Mouse (Mus musculus): Measurements from ENCODE around the gene Krt90. TPM values are rescaled to one million over a fixed set of nuclear protein-coding genes. Genes with fewer than 3 reads are reported as not detected.
"Not testable (repeated sequence)": the region's sequence is repeated elsewhere in the genome, so short reads cannot be mapped to it uniquely, and the experiment has no call there.

Krt90 gene
- total RNA-seq, 4 experiments from 2014 or later, result not detected

GRCm38 (mm10) chr15:101519792-101520191 lies 43.0 kb downstream of the Krt90 start:
- peak; percentile 40 to 71 for DNase-seq (ENCODE audit: low spot score in 2 of 2)

- not testable (repeated sequence) for DNase-seq (ENCODE audit: low spot score in 2 of 2)
These were observed 45.6 kb downstream of the Krt90 start, which contains the start of gene Gm49425 for GRCm38 (mm10) chr15:101517161-101517560. Gene Gm49425, minus strand, starts transcription at chr15:101517261.

- no peak for DNase-seq (ENCODE audit: low spot score in 2 of 2)
These were observed 54.5 kb downstream of the Krt90 start for GRCm38 (mm10) chr15:101508247-101508646.

GRCm38 (mm10) chr15:101506896-101507758 lies 55.6 kb downstream of the Krt90 start:
- DNase-seq (ENCODE audit: low spot score in 2 of 2), result no peak

Small RNA genes lying within 50 kb of the gene (microRNA-seq; reads per million reads assigned to microRNA genes)
- 0 reads per million in 2 experiments for gene Gm44393
- 0 reads per million in 2 experiments for gene Gm44460

Other genes with a start within 250 kb of the Krt90 start
- gene Krt80, start 192.8 kb downstream of the Krt90 start, total RNA-seq (2022), result 1 to 10 TPM; 3.4 to 5.1 (median 4.2) TPM
- under 1 TPM in 3 of 4 experiments, not detected in 1; 0.15 to 0.65 (median 0.19) TPM for gene Krt7, start 151.9 kb downstream of the Krt90 start, total RNA-seq (2022)
- under 1 TPM in 1 of 4 experiments, not detected in 3; 0.21 TPM for gene Krt87, start 124.1 kb downstream of the Krt90 start, total RNA-seq (2022)
- not detected for gene Krt88, start 115.2 kb downstream of the Krt90 start, total RNA-seq (2022)
- gene Krt81, start 99.2 kb downstream of the Krt90 start, total RNA-seq (2022), result not detected
- gene Krt86, start 89.5 kb downstream of the Krt90 start, total RNA-seq (2022), result not detected
- gene Krt83, start 71.4 kb downstream of the Krt90 start, total RNA-seq (2022), result not detected
- not detected for gene Gm49425, start 45.7 kb downstream of the Krt90 start, total RNA-seq (2022)
- gene Krt84, start 30.1 kb downstream of the Krt90 start, total RNA-seq (2022), result not detected
- gene Krt82, start 12.3 kb downstream of the Krt90 start, total RNA-seq (2022), result not detected
- gene Krt75, start 11.0 kb upstream of the Krt90 start, total RNA-seq (2022), result not detected
- not detected for gene Gm5414, start 65.2 kb upstream of the Krt90 start, total RNA-seq (2022)
- gene Gm5478, start 84.4 kb upstream of the Krt90 start, total RNA-seq (2022), result not detected
- not detected for gene Krt6b, start 117.3 kb upstream of the Krt90 start, total RNA-seq (2022)
- not detected for gene Krt6a, start 131.4 kb upstream of the Krt90 start, total RNA-seq (2022)
- not detected for gene Krt5, start 149.9 kb upstream of the Krt90 start, total RNA-seq (2022)
- gene Krt71, start 180.2 kb upstream of the Krt90 start, total RNA-seq (2022), result not detected
- gene Krt72, start 223.5 kb upstream of the Krt90 start, total RNA-seq (2022), result not detected
- gene Krt73, start 239.4 kb upstream of the Krt90 start, total RNA-seq (2022), result 1 to 10 TPM in 3 of 4 experiments, under 1 TPM in 1; 0.76 to 1.4 (median 1.1) TPM

Measured in left cerebral cortex, adult 8-10 months (tissue).